Mouse (Mus musculus) urinary bladder, adult 18-20 months (tissue): ENCODE measurements around the gene Ilvbl.
"Not testable (repeated sequence)": the region's sequence is repeated elsewhere in the genome, so short reads cannot be mapped to it uniquely, and the experiment has no call there.

Experiments
- DNase-seq, 2 experiments: peaks; one replicate each; pipeline ENCODE4 v3.0.0; 2022; ENCODE audit warnings: low spot score in 2 of 2, mixed read lengths in 2 of 2

Gene Ilvbl

GRCm38 (mm10) chr10:78591406-78592328 lies 17.5 kb downstream of the Ilvbl start, which contains the start of gene Syde1:
Gene Syde1 (minus strand): TSS chr10:78591964.
- peak in 1 of 2 experiments; percentile 43 for DNase-seq

- no peak for DNase-seq
Observed at GRCm38 (mm10) chr10:78592856-78593379, 18.8 kb downstream of the Ilvbl start.

- no peak for DNase-seq
Observed at GRCm38 (mm10) chr10:78593736-78594135, 19.6 kb downstream of the Ilvbl start.

- DNase-seq = no peak
Observed at GRCm38 (mm10) chr10:78594157-78594556, 20.0 kb downstream of the Ilvbl start.

GRCm38 (mm10) chr10:78594566-78594965 lies 20.4 kb downstream of the Ilvbl start:
- no peak for DNase-seq

GRCm38 (mm10) chr10:78599865-78600264 lies 25.7 kb downstream of the Ilvbl start:
- no peak for DNase-seq

GRCm38 (mm10) chr10:78605080-78605479 lies 30.9 kb downstream of the Ilvbl start:
- DNase-seq = no peak

GRCm38 (mm10) chr10:78607602-78608001 lies 33.5 kb downstream of the Ilvbl start:
- DNase-seq = no peak

- DNase-seq = no peak
Observed at GRCm38 (mm10) chr10:78617974-78618373, 43.8 kb downstream of the Ilvbl start, which contains the start of gene Olfr1357. Gene Olfr1357 (minus strand): TSS chr10:78618074.

- not testable (repeated sequence) for DNase-seq
Observed at GRCm38 (mm10) chr10:78623143-78623542, 49.0 kb downstream of the Ilvbl start.

GRCm38 (mm10) chr10:78630194-78630593 lies 56.0 kb downstream of the Ilvbl start:
- no peak for DNase-seq

- no peak for DNase-seq
Observed at GRCm38 (mm10) chr10:78632311-78632710, 58.2 kb downstream of the Ilvbl start.
